Mouse (Mus musculus) thymus, postnatal 25 days (tissue): ENCODE data around the gene Ncapg2.
A peak's percentile ranks its signal among the peaks of the same experiment; 100 is the strongest.

Experiments
- DNase-seq: peaks from one replicate; pipeline ENCODE4 v3.0.0; 2022

Ncapg2 gene

DNA sequence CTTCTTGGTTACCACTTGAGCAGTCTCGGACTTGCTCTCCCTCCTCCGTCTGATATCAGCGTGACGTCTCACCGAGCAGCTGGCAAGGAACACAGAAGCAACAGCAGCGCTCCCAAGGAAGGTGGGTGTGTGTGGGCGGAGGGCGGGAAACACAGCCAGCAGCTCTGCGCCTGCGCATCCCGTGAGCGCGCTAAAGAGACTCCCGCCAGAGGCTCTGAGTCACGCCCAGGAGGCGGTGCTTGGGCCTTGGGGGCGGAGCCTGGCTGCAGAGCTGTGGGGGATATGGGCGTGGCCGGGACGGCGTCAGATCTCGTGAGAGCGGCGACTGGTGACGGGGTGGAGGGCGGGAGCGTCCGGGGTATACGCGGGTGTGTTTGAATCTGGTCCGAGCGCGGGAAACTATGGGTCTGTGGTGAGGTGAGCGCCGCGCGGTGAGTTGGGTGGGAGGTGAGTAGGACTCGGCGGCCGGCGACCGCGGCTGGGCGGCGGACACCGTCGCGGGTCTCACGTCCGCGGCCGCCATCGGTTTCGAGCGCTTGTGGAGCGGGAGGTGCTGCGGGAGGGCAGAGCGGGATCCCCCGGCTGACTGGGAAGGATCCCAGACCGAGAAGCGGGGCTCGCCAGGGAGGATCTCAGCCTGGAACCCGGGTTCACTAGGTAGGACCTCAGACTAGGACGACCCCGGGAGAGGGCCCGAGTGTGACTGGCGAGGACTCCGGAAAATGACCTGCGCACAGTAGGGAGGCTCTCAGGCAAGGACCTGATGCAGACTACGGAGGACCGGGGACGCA, at the start of gene Ncapg2:
Gene Ncapg2 (plus strand): TSS at position 358 of the 791 bp plus-strand sequence.
- peak; percentile 100 for DNase-seq

DNA sequence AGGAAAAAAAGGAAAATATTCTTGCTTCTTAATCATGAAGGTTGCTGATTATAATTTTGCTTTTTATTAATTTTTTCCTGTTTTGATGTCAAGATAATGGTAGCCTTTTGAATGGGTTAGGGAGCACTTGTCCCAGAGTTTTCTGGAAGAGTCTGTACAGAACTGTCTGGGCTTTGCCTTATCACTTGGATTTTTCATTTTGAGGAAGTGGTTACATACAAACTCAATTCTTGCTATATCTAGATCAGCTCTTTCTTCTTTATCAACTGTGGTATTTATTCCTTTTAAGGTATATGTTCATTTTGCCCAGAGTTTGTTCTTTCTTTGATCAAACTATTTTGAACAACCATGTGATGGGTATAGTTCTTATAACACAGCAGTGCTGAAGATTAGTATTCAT, 43.1 kb upstream of the Ncapg2 start:
- no peak for DNase-seq

DNA sequence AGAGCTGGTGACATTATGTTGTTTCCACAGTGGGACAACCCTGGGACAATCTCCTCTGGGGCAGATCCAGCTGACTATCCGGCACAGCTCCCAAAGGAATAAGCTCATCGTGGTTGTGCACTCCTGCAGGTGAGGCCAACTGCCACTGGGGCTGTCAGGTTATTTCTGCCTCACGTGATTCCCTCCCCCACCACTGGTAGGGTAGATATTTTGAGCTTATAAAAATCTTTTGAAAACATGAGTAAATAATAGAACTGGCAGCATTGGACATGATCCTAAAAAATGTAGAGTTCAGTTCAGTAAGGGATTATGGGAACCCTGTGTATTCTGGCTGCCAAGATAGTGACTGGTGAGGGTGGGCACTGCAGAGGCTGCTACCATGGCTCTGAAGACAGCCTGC, 38.3 kb upstream of the Ncapg2 start:
- no peak for DNase-seq

DNA sequence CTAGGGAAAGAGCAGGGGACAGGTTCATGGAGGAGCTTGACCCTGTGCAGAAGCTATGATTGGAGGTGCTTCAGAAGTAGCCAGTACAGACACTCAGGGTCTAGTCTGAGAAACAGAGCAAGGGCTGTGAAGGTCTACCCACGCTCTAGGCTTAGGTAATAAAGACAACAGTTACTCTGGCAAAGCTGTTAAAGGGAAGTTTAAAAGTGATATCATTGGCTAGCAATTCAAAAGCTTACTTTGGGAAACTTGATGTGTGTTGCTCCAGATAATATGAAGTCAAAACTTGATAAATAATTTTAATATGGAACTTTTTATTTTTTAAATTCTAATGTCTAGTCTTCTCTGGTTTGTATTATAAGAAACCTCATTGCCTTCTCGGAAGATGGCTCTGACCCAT, 37.9 kb upstream of the Ncapg2 start:
- no peak for DNase-seq

- DNase-seq, result no peak
These were observed 36.3 kb upstream of the Ncapg2 start for GRCm38 (mm10) chr12:116368857-116369256.

GRCm38 (mm10) chr12:116383101-116383500, 22.1 kb upstream of the Ncapg2 start:
- no peak for DNase-seq

- DNase-seq, result no peak
These were observed 21.2 kb upstream of the Ncapg2 start for GRCm38 (mm10) chr12:116383995-116384394.

DNA sequence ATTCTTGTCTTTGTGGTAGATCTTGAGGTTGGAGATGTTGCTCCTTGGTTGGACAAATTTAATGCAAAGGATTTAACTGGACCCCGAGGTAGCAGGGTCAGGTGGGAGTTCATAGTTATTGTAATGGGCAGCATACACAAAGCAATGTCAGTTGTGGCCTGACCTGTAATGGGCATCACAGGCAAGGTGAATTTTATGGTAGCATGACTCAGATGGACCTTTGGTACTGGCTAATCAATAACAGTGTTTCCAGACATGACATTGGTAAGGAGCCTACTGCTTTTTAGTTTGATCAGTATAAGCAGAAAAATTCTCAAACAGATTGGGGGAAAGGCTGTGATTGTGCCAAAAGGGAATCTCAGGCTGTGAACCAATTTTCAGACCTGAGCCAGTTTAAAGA, 18.4 kb upstream of the Ncapg2 start:
- DNase-seq, result no peak

DNA sequence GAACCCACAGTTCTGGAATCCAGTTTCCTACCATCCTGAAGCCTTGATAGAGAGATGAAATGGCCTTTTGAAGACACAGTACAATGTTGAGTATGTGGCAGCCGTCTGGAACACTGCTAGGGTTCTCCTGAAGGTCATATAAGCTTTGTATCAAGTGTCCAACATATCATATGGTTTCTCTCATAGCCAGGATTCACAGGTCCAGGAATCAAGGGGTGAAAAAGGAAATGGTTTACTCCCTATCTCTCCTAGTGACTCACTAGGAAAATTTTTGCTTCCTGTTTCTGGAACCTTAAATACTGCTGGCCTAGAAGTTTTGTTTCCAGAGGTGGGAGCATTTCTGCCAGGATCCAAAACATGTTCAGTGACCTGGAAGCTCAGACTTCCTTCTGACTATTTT, 15.3 kb upstream of the Ncapg2 start:
- DNase-seq, result no peak

DNA sequence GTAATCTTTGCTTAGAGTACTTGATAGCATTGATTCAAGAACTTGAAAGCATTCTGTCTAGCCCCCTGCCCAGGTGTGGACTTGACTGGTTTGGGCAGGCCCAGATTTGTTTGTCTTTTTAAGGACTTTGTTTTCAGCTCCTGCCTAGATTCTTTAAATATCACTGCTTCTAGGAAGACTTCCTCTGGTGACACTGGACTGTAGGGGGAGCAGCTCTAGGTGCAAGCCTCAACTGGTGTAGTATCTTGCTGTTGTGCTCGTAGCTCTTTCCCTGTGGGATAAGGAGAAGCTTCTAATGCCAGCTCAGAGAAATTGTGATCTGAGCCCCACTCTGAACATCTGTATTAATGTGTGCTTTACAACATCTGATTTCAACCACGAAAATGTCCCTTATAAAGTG, 10.9 kb upstream of the Ncapg2 start:
- no peak for DNase-seq

DNA sequence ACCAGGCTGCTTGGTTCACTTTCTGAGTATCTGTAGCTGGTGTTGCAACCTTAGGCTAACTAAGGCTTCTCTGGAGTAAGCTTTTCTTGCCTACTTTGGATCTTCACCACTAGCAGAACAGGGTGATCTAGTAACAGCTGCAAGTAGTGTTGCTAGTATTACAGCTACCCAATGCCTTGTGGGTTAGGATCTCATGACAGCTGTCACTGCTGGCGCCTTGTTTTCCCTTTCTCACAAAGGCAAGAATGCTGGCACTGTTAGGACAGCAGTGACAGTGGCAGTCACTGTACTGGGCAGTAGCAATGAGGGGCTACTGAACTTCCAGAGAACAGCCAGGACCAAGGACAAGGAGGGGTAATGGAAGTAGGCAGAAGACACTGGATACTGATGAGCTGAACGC, 9.9 kb upstream of the Ncapg2 start:
- DNase-seq, result no peak

DNA sequence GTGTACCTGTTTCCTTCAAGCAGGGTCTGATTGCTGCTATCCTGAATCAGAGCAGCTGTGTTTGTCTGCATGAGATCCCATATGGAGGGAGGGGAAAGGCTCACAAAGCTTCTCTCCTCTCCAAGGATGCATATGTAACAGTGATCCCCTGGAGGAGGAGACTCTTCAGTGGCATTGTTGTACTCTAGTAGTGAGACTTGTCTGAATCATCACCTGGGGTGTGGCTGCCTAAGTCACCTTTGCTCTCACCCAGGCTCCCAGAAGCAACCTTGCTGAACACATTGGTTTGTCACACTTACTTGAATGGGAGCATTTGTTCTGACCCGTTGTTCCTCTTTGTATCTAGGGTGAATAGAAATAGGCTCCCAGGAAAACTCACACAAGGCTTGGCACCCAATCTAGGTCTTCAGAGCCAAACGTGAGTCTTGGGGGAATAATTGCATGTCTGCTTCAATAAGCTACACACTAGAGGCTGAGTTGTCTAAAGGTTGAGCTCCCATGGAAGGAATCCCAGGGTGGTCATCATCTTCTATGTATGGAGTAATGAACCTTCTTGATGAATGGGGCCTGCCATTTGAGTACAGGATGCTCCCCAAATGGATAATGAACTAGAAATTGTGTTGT, 9.0 kb upstream of the Ncapg2 start:
- DNase-seq, result no peak

DNA sequence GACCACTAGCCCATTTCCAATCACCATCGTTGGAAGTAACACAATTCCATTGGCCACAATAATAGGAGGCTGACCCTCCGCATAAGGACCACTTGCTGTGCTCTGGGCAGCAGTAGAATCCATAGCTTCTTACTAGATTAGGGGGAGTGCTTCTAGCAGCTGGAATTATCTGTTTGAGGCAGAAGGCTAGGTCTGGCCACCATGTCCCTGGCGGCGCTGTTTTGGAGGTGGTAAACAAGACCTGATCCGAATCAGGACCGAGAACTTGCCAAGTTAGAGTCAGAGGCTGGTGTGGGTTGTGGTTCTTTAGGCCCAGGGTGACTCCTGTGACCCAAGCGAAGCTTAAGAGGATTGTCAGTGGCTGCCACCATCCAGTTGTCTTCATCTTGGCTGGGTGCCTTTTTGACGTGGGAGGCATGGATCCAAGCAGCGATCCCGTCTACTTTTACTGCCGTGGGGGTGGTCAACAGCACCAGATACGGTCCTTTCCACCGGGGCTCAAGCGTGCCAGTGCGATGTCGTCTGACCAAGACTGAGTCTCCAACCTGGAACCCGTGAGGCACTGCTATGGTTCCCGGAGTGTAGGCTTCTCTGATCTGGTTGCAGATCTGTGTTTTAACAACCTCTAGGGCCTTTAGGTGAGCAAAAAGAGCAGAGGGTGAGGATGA, 1.1 kb upstream of the Ncapg2 start:
- DNase-seq, result no peak

GRCm38 (mm10) chr12:116405836-116406155, 594 bp downstream of the Ncapg2 start:
- DNase-seq, result no peak

DNA sequence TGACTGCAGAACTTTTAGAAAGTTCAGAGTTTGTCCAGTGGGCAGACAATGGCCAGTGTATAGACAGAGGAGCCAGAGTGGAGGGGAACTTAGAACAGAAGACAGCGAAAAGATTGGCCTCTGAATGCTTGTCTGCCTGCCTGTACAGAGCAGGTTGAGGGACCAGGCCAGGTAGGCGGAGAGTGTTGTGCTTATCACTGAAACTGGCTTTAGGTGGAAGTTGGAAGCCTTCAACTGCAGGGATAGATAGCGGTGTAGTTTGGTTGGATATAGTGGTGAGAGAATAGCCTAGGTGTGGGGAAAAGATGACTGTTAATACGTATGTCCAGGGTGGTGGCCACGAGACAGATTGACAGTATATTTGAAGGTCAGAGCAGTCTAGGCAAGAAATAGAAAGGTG, 2.7 kb downstream of the Ncapg2 start:
- DNase-seq, result no peak

DNA sequence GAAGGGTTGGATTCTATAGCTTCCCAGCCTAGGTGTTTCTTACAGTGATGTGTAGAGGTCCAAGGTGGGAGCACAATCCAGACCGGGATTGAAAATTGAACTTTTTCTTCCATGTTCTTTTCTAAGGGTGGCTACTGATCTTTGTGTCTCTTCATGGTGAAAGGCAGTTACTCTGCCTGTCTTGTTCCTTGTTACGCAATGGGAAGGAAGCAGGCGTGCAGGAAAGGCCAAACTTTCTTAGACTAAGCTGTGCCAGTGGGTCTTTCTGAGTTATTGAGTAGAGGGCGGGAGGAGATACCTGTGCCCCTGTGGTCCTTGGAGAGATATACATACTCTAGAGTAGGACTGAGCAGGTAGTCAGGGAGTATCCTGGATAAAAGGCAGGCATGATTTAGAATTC, 9.7 kb downstream of the Ncapg2 start:
- DNase-seq, result no peak

- no peak for DNase-seq
These were observed 11.3 kb downstream of the Ncapg2 start for GRCm38 (mm10) chr12:116416514-116416913.

GRCm38 (mm10) chr12:116421656-116422055, 16.5 kb downstream of the Ncapg2 start:
- DNase-seq, result no peak

DNA sequence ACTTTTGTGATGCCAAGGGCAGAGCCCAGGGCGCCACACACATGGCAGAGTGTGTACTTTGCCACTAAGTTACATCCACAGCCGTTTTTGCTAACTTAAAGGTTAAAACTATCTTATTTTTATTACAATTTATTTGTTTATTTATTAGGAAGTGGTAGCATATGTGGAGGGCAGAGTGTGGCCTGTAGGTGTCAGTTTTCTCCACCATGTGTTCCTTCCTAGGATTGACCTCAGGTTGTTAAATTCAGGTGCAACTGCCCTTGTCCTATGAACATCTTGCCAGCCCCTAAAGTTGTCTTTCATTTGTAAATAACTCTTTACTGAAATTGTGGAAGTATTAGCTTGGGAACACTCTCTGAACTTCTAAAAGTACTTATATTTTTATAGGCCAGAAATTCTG, 20.2 kb downstream of the Ncapg2 start:
- DNase-seq, result no peak

DNA sequence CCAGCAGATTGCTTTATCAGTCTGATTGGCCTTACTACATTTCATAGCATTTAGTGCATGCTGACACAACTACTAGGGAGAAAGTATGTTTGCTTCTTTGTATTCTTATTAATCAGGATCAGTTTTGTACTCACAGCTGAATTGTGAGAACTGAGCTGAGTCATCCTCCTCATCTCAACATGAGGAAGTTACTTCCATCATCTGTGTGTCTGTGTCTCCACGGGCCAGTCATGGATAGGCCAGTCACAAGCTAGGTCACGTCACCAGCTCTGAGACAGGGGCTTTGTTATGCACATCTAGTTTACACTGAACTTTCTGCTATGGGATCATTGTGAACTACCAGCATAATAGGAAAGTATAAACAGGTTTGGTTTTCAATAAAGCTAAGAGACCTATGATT, 28.5 kb downstream of the Ncapg2 start:
- no peak for DNase-seq

GRCm38 (mm10) chr12:116435232-116435631, 30.0 kb downstream of the Ncapg2 start:
- DNase-seq, result no peak

DNA sequence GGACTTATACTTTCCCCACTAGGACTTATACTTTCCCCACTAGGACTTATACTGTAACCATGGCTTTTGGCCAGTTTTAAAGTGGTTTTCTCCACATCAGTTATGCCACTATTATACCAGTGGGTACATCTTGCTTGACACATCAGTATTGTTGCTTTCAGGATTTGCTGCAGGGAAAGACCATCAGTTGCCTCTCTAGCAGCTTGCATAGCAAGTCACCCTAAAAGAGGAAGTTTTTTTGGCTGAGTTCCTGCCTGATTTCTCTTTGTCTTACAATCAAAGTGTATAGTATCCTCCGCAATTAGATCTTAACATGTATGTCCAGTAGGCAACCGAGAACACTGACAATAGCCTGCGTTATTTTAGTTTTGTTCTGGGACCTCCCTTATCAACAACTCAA, 30.9 kb downstream of the Ncapg2 start:
- DNase-seq, result no peak

- DNase-seq, result no peak
These were observed 33.4 kb downstream of the Ncapg2 start for GRCm38 (mm10) chr12:116438591-116438990.

GRCm38 (mm10) chr12:116442184-116442583, 37.0 kb downstream of the Ncapg2 start:
- DNase-seq, result no peak
